Mouse (Mus musculus): Measurements from ENCODE around the gene Csrp2. TPM values are rescaled to one million over a fixed set of nuclear protein-coding genes. Genes with fewer than 3 reads are reported as not detected.

Gene Csrp2
- 18.7 and 24.5 TPM in 2 replicates for polyA plus RNA-seq (2021; fragmentation: Nextera tagmentation)
- long read RNA-seq, experiment 1, partial matches to known transcripts = 2 of 4 reads
- long read RNA-seq, experiment 1, other reads (novel, unspliced or antisense) = 0 of 4 reads
- long read RNA-seq, experiment 2, partial matches to known transcripts = 0 of 4 reads
- long read RNA-seq, experiment 2, other reads (novel, unspliced or antisense) = 0 of 4 reads

GRCm38 (mm10) chr10:110919531-110920343, at the start of gene Csrp2:
Gene Csrp2 (plus strand): TSS chr10:110919789.

Other genes with a start within 250 kb of the Csrp2 start
- gene E2f7, start 174.3 kb upstream of the Csrp2 start, polyA plus RNA-seq (2021; fragmentation: Nextera tagmentation) = 0.03 TPM in 1 of 2 replicates, not detected in the other
- 12.5 and 13.5 TPM in 2 replicates for gene Zdhhc17, start 90.4 kb downstream of the Csrp2 start, polyA plus RNA-seq (2021; fragmentation: Nextera tagmentation)
- 6.4 and 8.2 TPM in 2 replicates for gene Osbpl8, start 245.0 kb downstream of the Csrp2 start, polyA plus RNA-seq (2021; fragmentation: Nextera tagmentation)